Mouse (Mus musculus): ENCODE measurements around the gene Pax3.

- no peak for TF ChIP-seq POLR2A (IDR thresholded peaks at IDR 0.05; ENCODE audit: low read depth, low read length)
- TF ChIP-seq CTCF (IDR thresholded peaks at IDR 0.05; ENCODE audit: borderline replicate concordance, insufficient read depth, low read length) = no peak
These were observed 2.3 kb upstream of the Pax3 start for GRCm38 (mm10) chr1:78199221-78199620.
